Mouse (Mus musculus) forebrain, embryonic 15.5 days (tissue): Measurements from ENCODE around the gene Lrrc29. TPM values are rescaled to one million over a fixed set of nuclear protein-coding genes. Genes with fewer than 3 reads are reported as not detected.
A peak's percentile ranks its signal among the peaks of the same experiment; 100 is the strongest.
"Not testable (repeated sequence)": the region's sequence is repeated elsewhere in the genome, so short reads cannot be mapped to it uniquely, and the experiment has no call there.

ENCODE experiments used
- ATAC-seq: fragments of 200-750 bp; cut with Nextera tagmentation; replicated peaks from 2 replicates; pipeline ENCODE4 v1.8.0; 2017; ENCODE audit warnings: mild to moderate bottlenecking, moderate TSS enrichment, moderate library complexity
- H3K27ac ChIP-seq: fragments of 300-500 bp; sonication (generic); replicated peaks from 2 replicates; pipeline ENCODE4 v1.5.1; 2015; ENCODE audit warnings: mild to moderate bottlenecking, inconsistent platforms
- H3K27me3 ChIP-seq: fragments of 300-500 bp; sonication (generic); 2 replicates; pipeline ENCODE4 v1.6.1; 2015; ENCODE audit warnings: inconsistent platforms
- H3K36me3 ChIP-seq: fragments of 300-500 bp; sonication (generic); 2 replicates; pipeline ENCODE4 v1.6.1; 2015; ENCODE audit warnings: mild to moderate bottlenecking, inconsistent platforms
- H3K4me1 ChIP-seq: fragments of 300-500 bp; sonication (generic); 2 replicates; pipeline ENCODE4 v1.6.1; 2015; ENCODE audit warnings: inconsistent platforms
- H3K4me2 ChIP-seq: fragments of 300-500 bp; sonication (generic); replicated peaks from 2 replicates; pipeline ENCODE4 v1.6.1; 2015; ENCODE audit warnings: mild to moderate bottlenecking, inconsistent platforms
- H3K4me3 ChIP-seq: fragments of 300-500 bp; sonication (generic); 2 replicates; pipeline ENCODE4 v1.5.1; 2015; ENCODE audit warnings: mild to moderate bottlenecking, inconsistent platforms
- H3K9ac ChIP-seq: fragments of 300-500 bp; sonication (generic); replicated peaks from 2 replicates; pipeline ENCODE4 v1.6.1; 2015; ENCODE audit warnings: mild to moderate bottlenecking, inconsistent platforms
- H3K9me3 ChIP-seq: fragments of 300-500 bp; sonication (generic); 2 replicates; pipeline ENCODE4 v1.6.1; 2016; ENCODE audit warnings: inconsistent platforms
- WGBS: fragments of 180-500 bp; shearing (Covaris S2); methylation state at CpG from one replicate; pipeline ENCODE4 v1.1.7; 2015; ENCODE audit warnings: mixed read lengths; 5-methylcytosine and 5-hydroxymethylcytosine counted together
- polyA plus RNA-seq: library from polyadenylated mRNA; unstranded; fragments of >200 nt; fragmentation: Nextera tagmentation; extraction: Ambion mirVana; gene quantifications from 2 replicates; pipeline ENCODE4 v1.2.1, GENCODE M21; 2015

Lrrc29 gene
- polyA plus RNA-seq, 1 experiment from 2014 or later: 0.59 TPM

- not testable (repeated sequence) for H3K27ac ChIP-seq, H3K4me2 ChIP-seq, ATAC-seq, H3K4me3 ChIP-seq, H3K27me3 ChIP-seq, H3K36me3 ChIP-seq, H3K9ac ChIP-seq, H3K9me3 ChIP-seq
- H3K4me1 ChIP-seq: peaks cover 38% of the 10 kb centered on the region
- WGBS: 74% methylated on average over 3 of the region's 3 CpGs
Measured at GRCm38 (mm10) chr8:105291802-105292201, 34.3 kb downstream of the Lrrc29 start.

GRCm38 (mm10) chr8:105291364-105291763, 34.7 kb downstream of the Lrrc29 start:
- not testable (repeated sequence) for H3K4me2 ChIP-seq, H3K27me3 ChIP-seq, H3K27ac ChIP-seq, ATAC-seq, H3K36me3 ChIP-seq, H3K9ac ChIP-seq, H3K4me3 ChIP-seq, H3K9me3 ChIP-seq
- WGBS: 84% methylated on average over 8 of the region's 8 CpGs
- peaks cover 40% of the 10 kb centered on the region for H3K4me1 ChIP-seq

GRCm38 (mm10) chr8:105290554-105291314, 35.3 kb downstream of the Lrrc29 start:
- H3K9me3 ChIP-seq: no peaks in the 10 kb centered on the region
- no peak overlapping the region for H3K27ac ChIP-seq
- peak overlapping the region; percentile 86 for H3K4me2 ChIP-seq
- 4% methylated on average over 31 of the region's 31 CpGs for WGBS
- peak overlapping the region; percentile 65 for H3K9ac ChIP-seq
- H3K36me3 ChIP-seq: no peaks in the 10 kb centered on the region
- peak overlapping the region; percentile 56 for H3K4me3 ChIP-seq
- H3K27me3 ChIP-seq: 0 out of 2 replicates have a peak, but pooled peaks cover 4% of the 10 kb centered on the region
- no peak for ATAC-seq
- peaks cover 46% of the 10 kb centered on the region for H3K4me1 ChIP-seq

GRCm38 (mm10) chr8:105289805-105290460, 36.1 kb downstream of the Lrrc29 start, which contains the start of gene 4931428F04Rik:
Gene 4931428F04Rik (minus strand): TSS chr8:105289864.
- Histone ChIP-seq H3K4me3 (peak within 1 kb of the TSS; percentile 56), H3K36me3 (peaks cover 5% of the 10 kb centered on the region), H3K9me3 (no peaks in the 10 kb centered on the region), H3K4me1 (peaks cover 54% of the 10 kb centered on the region), H3K27me3 (0 out of 2 replicates have a peak, but pooled peaks cover 4% of the 10 kb centered on the region), H3K4me2 (peak within 1 kb of the TSS; percentile 86), H3K9ac (peak within 1 kb of the TSS; percentile 65), H3K27ac (peak within 1 kb of the TSS; percentile 93)
- ATAC-seq: peak; percentile 39
- WGBS: 1% methylated on average over 43 of the region's 43 CpGs

- Histone ChIP-seq H3K9me3 (no peaks in the 10 kb centered on the region), H3K36me3 (peaks cover 10% of the 10 kb centered on the region), H3K4me2 (peak overlapping the region; percentile 86), H3K27ac (peak overlapping the region; percentile 93), H3K4me3 (peak overlapping the region; percentile 56), H3K4me1 (peaks cover 54% of the 10 kb centered on the region), H3K9ac (peak overlapping the region; percentile 65), H3K27me3 (0 out of 2 replicates have a peak, but pooled peaks cover 4% of the 10 kb centered on the region)
- ATAC-seq: peak; percentile 91
- WGBS: under 1% methylated on average over 53 of the region's 53 CpGs
Measured at GRCm38 (mm10) chr8:105288958-105289732, 36.9 kb downstream of the Lrrc29 start.

- WGBS: 83% methylated on average over 5 of the region's 5 CpGs
- Histone ChIP-seq H3K4me2 (peak overlapping the region; percentile 86), H3K27ac (peak overlapping the region; percentile 93), H3K9ac (peak overlapping the region; percentile 65; the same call in 1 of the 2 replicates), H3K4me3 (peak overlapping the region; percentile 56), H3K27me3 (0 out of 2 replicates have a peak, but pooled peaks cover 4% of the 10 kb centered on the region), H3K9me3 (no peaks in the 10 kb centered on the region), H3K4me1 (peaks cover 54% of the 10 kb centered on the region), H3K36me3 (peaks cover 10% of the 10 kb centered on the region)
- no peak for ATAC-seq
Measured at GRCm38 (mm10) chr8:105288231-105288630, 37.8 kb downstream of the Lrrc29 start.

- H3K4me3 ChIP-seq: no peak overlapping the region
- H3K9ac ChIP-seq: 0 out of 2 replicates have a peak overlapping the region, but pooled peaks have one; percentile 10
- peaks cover 54% of the 10 kb centered on the region for H3K4me1 ChIP-seq
- no peak for ATAC-seq
- no peaks in the 10 kb centered on the region for H3K9me3 ChIP-seq
- H3K27ac ChIP-seq: no peak overlapping the region
- peak overlapping the region; percentile 86 for H3K4me2 ChIP-seq
- H3K36me3 ChIP-seq: peaks cover 23% of the 10 kb centered on the region
- H3K27me3 ChIP-seq: 0 out of 2 replicates have a peak, but pooled peaks cover 4% of the 10 kb centered on the region
- 91% methylated on average over 4 of the region's 4 CpGs for WGBS
Measured at GRCm38 (mm10) chr8:105286907-105287306, 39.2 kb downstream of the Lrrc29 start.

GRCm38 (mm10) chr8:105285514-105285913, 40.6 kb downstream of the Lrrc29 start:
- Histone ChIP-seq H3K27ac (no peak overlapping the region), H3K4me2 (no peak overlapping the region), H3K27me3 (no peaks in the 10 kb centered on the region), H3K9ac (no peak overlapping the region), H3K4me3 (no peak overlapping the region), H3K4me1 (peaks cover 47% of the 10 kb centered on the region), H3K36me3 (peaks cover 32% of the 10 kb centered on the region), H3K9me3 (no peaks in the 10 kb centered on the region)
- no peak for ATAC-seq
- WGBS: 48% methylated on average over 12 of the region's 12 CpGs

- H3K4me1 ChIP-seq: peaks cover 39% of the 10 kb centered on the region
- H3K4me2 ChIP-seq: no peak overlapping the region
- WGBS: 27% methylated on average over 23 of the region's 23 CpGs
- no peak overlapping the region for H3K4me3 ChIP-seq
- H3K9me3 ChIP-seq: no peaks in the 10 kb centered on the region
- H3K9ac ChIP-seq: no peak overlapping the region
- no peak overlapping the region for H3K27ac ChIP-seq
- peaks cover 38% of the 10 kb centered on the region for H3K36me3 ChIP-seq
- ATAC-seq: no peak; the same call in 1 of the 2 replicates
- H3K27me3 ChIP-seq: peaks cover 9% of the 10 kb centered on the region
Measured at GRCm38 (mm10) chr8:105283074-105283473, 43.0 kb downstream of the Lrrc29 start.

- ATAC-seq: no peak
- H3K4me2 ChIP-seq: no peak overlapping the region
- no peak overlapping the region for H3K9ac ChIP-seq
- H3K27me3 ChIP-seq: peaks cover 17% of the 10 kb centered on the region
- peaks cover 31% of the 10 kb centered on the region for H3K4me1 ChIP-seq
- WGBS: 89% methylated on average over 4 of the region's 4 CpGs
- H3K9me3 ChIP-seq: no peaks in the 10 kb centered on the region
- H3K27ac ChIP-seq: no peak overlapping the region
- H3K36me3 ChIP-seq: peaks cover 38% of the 10 kb centered on the region
- H3K4me3 ChIP-seq: no peak overlapping the region
Measured at GRCm38 (mm10) chr8:105282239-105282638, 43.8 kb downstream of the Lrrc29 start.

- Histone ChIP-seq H3K4me1 (peaks cover 27% of the 10 kb centered on the region), H3K27ac (no peak overlapping the region), H3K36me3 (peaks cover 38% of the 10 kb centered on the region), H3K27me3 (peaks cover 21% of the 10 kb centered on the region), H3K4me2 (no peak overlapping the region), H3K9ac (no peak overlapping the region), H3K4me3 (no peak overlapping the region), H3K9me3 (no peaks in the 10 kb centered on the region)
- no peak for ATAC-seq
- WGBS: 90% methylated on average over 12 of the region's 12 CpGs
Measured at GRCm38 (mm10) chr8:105281821-105282220, 44.3 kb downstream of the Lrrc29 start.
